Comparison of ENCODE assay signal across 10 mouse cellular contexts in the genomic region with DNA sequence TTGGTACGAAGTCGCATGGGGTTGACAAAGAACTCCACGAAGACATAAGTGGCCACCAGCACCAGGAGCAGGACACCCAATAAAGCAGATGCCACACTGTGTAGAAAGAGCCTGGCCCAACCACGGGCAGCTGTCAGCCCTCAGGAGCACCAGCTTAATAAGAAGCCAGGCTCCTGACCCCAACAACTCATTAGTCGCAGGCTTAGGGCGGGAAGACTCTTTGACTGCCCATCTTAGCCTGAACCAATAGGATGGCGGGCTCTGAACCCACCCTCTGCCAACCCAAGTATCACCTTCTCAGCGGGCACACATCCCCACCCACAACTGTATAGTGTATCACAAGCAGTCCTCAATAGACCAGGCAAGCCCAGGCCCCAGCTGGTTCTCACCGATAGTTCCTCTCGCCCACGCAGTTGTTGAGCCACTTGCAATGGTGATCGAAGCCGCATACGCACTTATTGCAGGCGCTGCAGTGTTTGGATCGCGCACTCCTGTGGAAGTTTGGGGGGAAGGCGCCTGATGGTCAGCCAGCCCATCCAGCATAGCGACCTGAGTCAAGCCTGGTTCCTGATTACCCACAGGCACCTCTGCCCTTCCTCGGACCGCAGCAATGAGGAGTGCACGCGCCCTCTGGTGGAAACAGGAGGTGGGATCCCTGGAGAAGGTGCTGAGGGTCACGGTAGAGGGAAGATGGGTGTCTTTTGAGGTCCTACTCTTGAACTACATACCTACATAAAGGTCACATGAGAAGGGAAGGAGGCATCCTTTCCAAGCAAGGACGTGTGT. TPM values are rescaled to one million over a fixed set of nuclear protein-coding genes. Genes with fewer than 3 reads are reported as not detected.
DNase-seq lines count a peak whose midpoint lies in the region; ATAC-seq and TF ChIP-seq lines count a peak whose summit lies in the region.
"Had no signal": no experiment of that assay in that cellular context is flagged by ENCODE, and none has a peak within 500 bp of the region (broad histone marks: within the 10 kb centered on the region; RNA-seq: fewer than 3 reads in every experiment).

No protein-coding gene starts in this region.

- H3K9me3 ChIP-seq in lung, embryonic 14.5 days (ENCODE audit: low read depth, low read length): no peaks in the 10 kb centered on the region
- no peaks in the 10 kb centered on the region for H3K9me3 ChIP-seq in stomach, postnatal 0 days (ENCODE audit: control insufficient read depth, low read length)
- H3K9me3 ChIP-seq: embryonic facial prominence, embryonic 13.5 days had no signal

- no peak overlapping the region for H3K4me2 ChIP-seq in lung, embryonic 14.5 days
- H3K4me2 ChIP-seq in stomach, postnatal 0 days (replicated peaks; ENCODE audit: low read depth): no peak overlapping the region
- H3K4me2 ChIP-seq: embryonic facial prominence, embryonic 13.5 days had no signal

- H3K9ac ChIP-seq in lung, embryonic 14.5 days: no peak overlapping the region
- H3K9ac ChIP-seq in stomach, postnatal 0 days (ENCODE audit: low read length): no peak overlapping the region
- H3K9ac ChIP-seq: embryonic facial prominence, embryonic 13.5 days had no signal

- ATAC-seq in lung, embryonic 14.5 days (ENCODE audit: insufficient read depth): no peak
- no peak for ATAC-seq in stomach, postnatal 0 days (ENCODE audit: low FRiP score, low TSS enrichment)

- TF ChIP-seq CTCF in lung, embryonic 14.5 days (IDR thresholded peaks at IDR 0.05; ENCODE audit: low read depth): peak; percentile 93
- peak; percentile 94 for TF ChIP-seq CTCF in stomach, postnatal 0 days (IDR thresholded peaks at IDR 0.05; ENCODE audit: low read depth)

- H3K27me3 ChIP-seq in lung, embryonic 14.5 days (ENCODE audit: insufficient read depth, low read length): 0 out of 2 replicates have a peak, but pooled peaks cover 6% of the 10 kb centered on the region
- H3K27me3 ChIP-seq in stomach, postnatal 0 days (ENCODE audit: control insufficient read depth, insufficient read depth, low read length): no peaks in the 10 kb centered on the region

- no peak overlapping the region for H3K27ac ChIP-seq in lung, embryonic 14.5 days (ENCODE audit: low read depth)
- no peak overlapping the region for H3K27ac ChIP-seq in stomach, postnatal 0 days (replicated peaks)
- H3K27ac ChIP-seq: embryonic facial prominence, embryonic 13.5 days had no signal

- intact Hi-C loops in left cerebral cortex, postnatal 4 days (cut with DNase I): loop anchor here (10.0 kb wide), 1 partner anchor 112 kb away; no protein-coding TSS in a partner anchor
- intact Hi-C loops in left cerebral cortex, postnatal 36 days (cut with DNase I): no loop called here

- TF ChIP-seq EP300 in stomach, postnatal 0 days (optimal IDR thresholded peaks at IDR 0.05): no peak

- peak; percentile 76 for DNase-seq in left cerebral cortex, postnatal 4 days
- DNase-seq in left cerebral cortex, postnatal 36 days (ENCODE audit: low spot score in 2 of 2): no peak
- DNase-seq in R1 (ENCODE audit: low read depth, low spot score): peak; percentile 75
- DNase-seq in cerebellum, postnatal 10 days: peak; percentile 89 to 90
- peak; percentile 80 for DNase-seq in heart, postnatal 4 days
- DNase-seq in lung, embryonic 14.5 days: peak; percentile 64
- peak; percentile 69 for DNase-seq in stomach, postnatal 0 days (ENCODE audit: low spot score)
- DNase-seq in frontal cortex, postnatal 14 days (ENCODE audit: low spot score in 2 of 2): no peak

- WGBS in lung, embryonic 14.5 days: 39% methylated on average over 25 of the region's 25 CpGs
- WGBS in stomach, postnatal 0 days: 50% methylated on average over 25 of the region's 25 CpGs

- H3K36me3 ChIP-seq in lung, embryonic 14.5 days (ENCODE audit: insufficient read depth): peaks cover 42% of the 10 kb centered on the region
- peaks cover 14% of the 10 kb centered on the region for H3K36me3 ChIP-seq in stomach, postnatal 0 days (ENCODE audit: control insufficient read depth, insufficient read depth, low read length)

- peaks cover 18% of the 10 kb centered on the region for H3K4me1 ChIP-seq in lung, embryonic 14.5 days (ENCODE audit: insufficient read depth)
- no peaks in the 10 kb centered on the region; the same call in 1 of the 2 replicates for H3K4me1 ChIP-seq in stomach, postnatal 0 days (replicated peaks; ENCODE audit: control insufficient read depth, insufficient read depth)

- H3K4me3 ChIP-seq in lung, embryonic 14.5 days (ENCODE audit: low read depth, low read length): no peak overlapping the region
- no peak overlapping the region for H3K4me3 ChIP-seq in stomach, postnatal 0 days (ENCODE audit: low read depth, low read length)
- H3K4me3 ChIP-seq: embryonic facial prominence, embryonic 13.5 days had no signal

RNA-seq across cellular contexts. Expression of gene Tppp3, which starts 5.5 kb away (rescaled TPM):
- 10 to 100 TPM; 67.5 to 67.6 TPM for total RNA-seq in left cerebral cortex, postnatal 4 days (2021)
- 10 to 100 TPM; 36.1 to 46.4 TPM for total RNA-seq in left cerebral cortex, postnatal 36 days (2021)
- total RNA-seq in heart, postnatal 4 days (2021): 10 to 100 TPM; 44.4 to 46.1 TPM
- polyA plus RNA-seq in lung, embryonic 14.5 days (2014; fragmentation: Nextera tagmentation; extraction: Ambion mirVana): 41.1 and 42.3 TPM in 2 replicates
- 89.9 and 99.8 TPM in 2 replicates for polyA plus RNA-seq in stomach, postnatal 0 days (2015; fragmentation: Nextera tagmentation; extraction: Ambion mirVana)

RNA-seq across cellular contexts. Expression of gene Zdhhc1, which starts 19.9 kb away (rescaled TPM):
- 10 to 100 TPM; 16.6 to 21.3 TPM for total RNA-seq in left cerebral cortex, postnatal 4 days (2021)
- 10 to 100 TPM; 33.2 to 45.3 TPM for total RNA-seq in left cerebral cortex, postnatal 36 days (2021)
- total RNA-seq in heart, postnatal 4 days (2021): 10 to 100 TPM; 14.6 to 15.9 TPM
- 40.0 and 41.9 TPM in 2 replicates for polyA plus RNA-seq in lung, embryonic 14.5 days (2014; fragmentation: Nextera tagmentation; extraction: Ambion mirVana)
- polyA plus RNA-seq in stomach, postnatal 0 days (2015; fragmentation: Nextera tagmentation; extraction: Ambion mirVana): 15.6 and 17.2 TPM in 2 replicates

RNA-seq across cellular contexts. Expression of gene Hsd11b2, which starts 41.7 kb away (rescaled TPM):
- total RNA-seq in left cerebral cortex, postnatal 4 days (2021): not detected
- total RNA-seq in left cerebral cortex, postnatal 36 days (2021): under 1 TPM in 1 of 2 experiments, not detected in 1; 0.20 TPM
- total RNA-seq in heart, postnatal 4 days (2021): under 1 TPM; 0.43 to 0.52 TPM
- polyA plus RNA-seq in lung, embryonic 14.5 days (2014; fragmentation: Nextera tagmentation; extraction: Ambion mirVana): 4.8 and 5.9 TPM in 2 replicates
- 2.5 and 2.8 TPM in 2 replicates for polyA plus RNA-seq in stomach, postnatal 0 days (2015; fragmentation: Nextera tagmentation; extraction: Ambion mirVana)
- total RNA-seq: left cerebral cortex, postnatal 14 days had no signal

Comparison
In these comparisons a context has a peak if more than half of its experiments do, and no peak if none do; other contexts are left out.
1. DNase-seq: peak in left cerebral cortex, postnatal 4 days (single experiment), R1 (single experiment), cerebellum, postnatal 10 days (2 of 2), heart, postnatal 4 days (single experiment), lung, embryonic 14.5 days (single experiment) and stomach, postnatal 0 days (single experiment); none in left cerebral cortex, postnatal 36 days (0 of 2) and frontal cortex, postnatal 14 days (0 of 2).